Mouse (Mus musculus) lung, postnatal 25 days (tissue): ENCODE measurements around the gene D630045J12Rik.
A peak's percentile ranks its signal among the peaks of the same experiment; 100 is the strongest.

Experiments used
- DNase-seq: peaks from one replicate; pipeline ENCODE4 v3.0.0; 2022; ENCODE audit warnings: low spot score

Gene D630045J12Rik

DNA sequence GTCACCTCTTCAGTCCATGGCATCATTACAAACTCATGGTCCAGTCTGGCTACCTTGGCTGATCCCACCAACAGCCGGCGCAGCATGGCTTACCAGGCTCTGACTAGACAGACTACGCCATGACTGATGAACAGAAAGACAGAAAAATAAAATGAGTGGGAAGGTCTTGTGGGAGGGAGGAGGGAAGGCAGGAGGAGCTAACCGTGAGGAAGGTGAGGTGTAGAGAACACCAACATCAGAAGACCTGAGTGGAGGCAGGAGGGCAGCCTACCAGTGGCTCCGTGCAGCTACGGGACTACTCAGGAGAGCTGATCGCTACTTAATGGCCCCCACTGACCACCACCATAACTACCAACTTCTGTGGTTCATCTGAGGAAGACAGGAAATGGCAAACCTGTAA is 60.9 kb downstream of the D630045J12Rik start:
- DNase-seq = no peak

- no peak for DNase-seq
These were observed 67.4 kb downstream of the D630045J12Rik start for GRCm38 (mm10) chr6:38186312-38186950.

GRCm38 (mm10) chr6:38184791-38185190 is 69.0 kb downstream of the D630045J12Rik start:
- DNase-seq = peak; percentile 52

DNA sequence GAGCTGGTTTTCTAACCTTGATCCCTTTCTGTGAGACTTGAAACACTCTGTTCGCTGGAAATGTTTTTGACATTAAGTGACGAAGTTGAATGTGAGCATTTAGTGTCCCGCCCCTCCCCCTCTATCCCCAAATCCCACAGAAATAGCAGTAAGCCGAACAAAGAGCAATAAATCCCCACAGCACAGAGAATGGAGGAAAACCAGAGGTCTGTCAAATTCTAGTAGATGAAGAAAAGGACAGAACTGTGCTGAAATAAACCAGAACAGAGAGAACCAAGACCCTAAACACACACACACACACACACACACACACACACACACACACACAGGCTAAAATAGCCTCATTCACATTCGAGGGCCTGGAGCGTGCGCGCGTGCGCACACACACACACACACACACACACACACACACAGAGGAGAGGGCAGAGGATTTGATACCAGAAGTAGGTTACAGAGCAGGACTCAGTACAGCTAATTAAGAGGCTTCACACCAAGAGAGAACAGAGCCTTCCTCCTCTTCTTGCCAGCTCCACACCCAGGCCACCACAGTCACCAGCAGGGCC is 72.0 kb downstream of the D630045J12Rik start:
- no peak for DNase-seq

GRCm38 (mm10) chr6:38180669-38181068 is 73.1 kb downstream of the D630045J12Rik start:
- DNase-seq = peak; percentile 48

- no peak for DNase-seq
These were observed 88.4 kb downstream of the D630045J12Rik start for GRCm38 (mm10) chr6:38165385-38165784.

- DNase-seq = no peak
These were observed 89.1 kb downstream of the D630045J12Rik start for GRCm38 (mm10) chr6:38164705-38165104.

DNA sequence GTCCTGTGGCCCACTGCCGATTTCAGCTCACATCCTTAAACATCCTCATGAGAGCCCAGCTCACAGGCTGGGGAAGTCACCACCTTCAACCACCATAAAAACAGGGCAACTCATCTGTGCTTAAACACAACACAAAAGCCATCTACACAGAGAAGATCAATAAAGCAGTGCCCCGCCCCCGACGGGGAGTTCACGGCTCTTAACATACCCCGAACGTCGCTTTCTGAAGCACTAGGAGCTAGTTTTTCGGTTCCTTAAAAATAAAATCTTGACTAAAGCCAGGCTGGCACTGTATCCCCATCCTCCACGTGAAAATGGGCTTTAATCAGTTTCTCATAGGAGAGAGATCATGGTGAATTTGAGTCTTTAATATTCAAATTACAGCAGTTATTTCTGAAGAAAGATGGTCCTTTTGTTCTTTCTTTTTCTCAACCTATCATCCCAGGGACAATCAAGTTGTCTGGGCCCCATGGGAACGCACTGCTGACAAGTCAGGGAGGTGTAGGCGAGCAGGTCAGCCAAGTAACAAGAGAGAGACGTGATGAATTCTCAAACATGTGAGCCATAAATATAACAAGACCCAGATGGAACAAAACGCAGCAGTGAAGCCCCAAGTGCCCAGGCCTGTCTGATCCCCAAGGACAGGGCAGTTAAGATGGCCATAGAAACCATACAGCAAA is 90.8 kb downstream of the D630045J12Rik start:
- no peak for DNase-seq

GRCm38 (mm10) chr6:38160556-38160955 is 93.3 kb downstream of the D630045J12Rik start:
- DNase-seq = no peak

GRCm38 (mm10) chr6:38160102-38160501 is 93.7 kb downstream of the D630045J12Rik start:
- peak; percentile 90 for DNase-seq

GRCm38 (mm10) chr6:38159576-38159975 is 94.2 kb downstream of the D630045J12Rik start:
- no peak for DNase-seq

DNA sequence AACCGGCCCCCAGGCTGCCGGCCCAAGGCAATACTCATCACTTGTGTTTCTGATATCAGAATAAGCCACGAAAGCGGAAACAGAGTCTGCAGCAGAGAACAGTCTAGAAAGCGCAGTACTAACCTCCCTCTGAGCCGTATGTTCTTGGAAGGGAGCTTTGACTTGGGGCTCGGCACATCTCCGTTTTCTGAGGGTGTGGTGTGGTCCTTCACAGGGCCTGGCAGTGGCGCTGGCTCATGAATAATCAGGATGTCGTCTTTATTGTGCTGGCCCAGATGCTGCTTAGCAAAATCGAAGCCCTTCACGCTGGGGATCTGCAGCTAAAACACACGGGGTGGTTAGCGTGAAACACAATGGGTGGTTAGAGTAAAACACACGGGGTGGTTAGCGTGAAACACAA is 95.9 kb downstream of the D630045J12Rik start:
- no peak for DNase-seq

- DNase-seq = no peak
These were observed 97.6 kb downstream of the D630045J12Rik start for GRCm38 (mm10) chr6:38156204-38156603.

GRCm38 (mm10) chr6:38152305-38152704 is 101.5 kb downstream of the D630045J12Rik start:
- DNase-seq = no peak

- no peak for DNase-seq
These were observed 104.3 kb downstream of the D630045J12Rik start for GRCm38 (mm10) chr6:38149483-38149882.

GRCm38 (mm10) chr6:38148626-38149025 is 105.2 kb downstream of the D630045J12Rik start:
- DNase-seq = no peak

GRCm38 (mm10) chr6:38147301-38147700 is 106.5 kb downstream of the D630045J12Rik start:
- DNase-seq = no peak

- DNase-seq = no peak
These were observed 108.2 kb downstream of the D630045J12Rik start for GRCm38 (mm10) chr6:38145463-38146065.

GRCm38 (mm10) chr6:38144161-38144998 is 109.4 kb downstream of the D630045J12Rik start:
- peak; percentile 75 for DNase-seq

DNA sequence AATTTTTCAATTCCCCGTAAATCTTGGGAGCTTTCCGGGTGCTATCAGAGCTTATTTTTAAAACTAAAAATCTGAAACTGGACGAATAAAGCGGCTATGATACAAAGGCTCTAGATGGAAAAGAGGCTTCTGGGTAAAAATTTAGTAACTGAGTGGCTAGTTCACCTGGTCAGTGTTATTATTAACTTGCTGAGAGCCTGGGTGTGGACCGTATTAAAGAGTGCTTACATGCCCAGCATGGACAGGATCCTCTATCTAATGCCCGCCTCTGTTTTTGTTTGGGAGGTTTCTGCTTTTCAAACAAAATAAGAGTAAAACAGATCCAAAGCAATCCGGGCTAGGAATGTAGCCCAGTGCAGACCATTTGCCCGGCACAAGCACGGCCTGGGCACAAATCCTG is 113.4 kb downstream of the D630045J12Rik start:
- DNase-seq = no peak

DNA sequence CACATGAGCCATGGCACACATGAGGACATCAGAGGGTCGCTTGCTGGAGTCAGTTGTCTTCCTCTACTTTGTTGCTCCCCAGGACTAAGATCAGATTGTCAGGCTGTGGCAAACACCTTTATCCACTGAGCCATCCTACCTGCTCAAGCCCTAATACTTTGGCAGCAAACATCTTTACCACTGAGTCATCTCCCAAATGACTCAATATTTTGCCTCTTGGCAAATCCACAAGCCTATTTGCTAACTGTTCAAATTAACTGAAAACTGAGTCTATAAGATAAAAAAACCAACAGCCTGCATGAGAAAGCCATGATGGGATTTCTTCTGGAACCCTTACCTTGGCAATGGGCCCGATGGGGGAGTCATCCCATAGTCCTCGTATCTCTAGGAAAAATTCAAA is 114.7 kb downstream of the D630045J12Rik start:
- DNase-seq = no peak
